Mouse (Mus musculus): Measurements from ENCODE around the gene Lyz2.
"Not testable (repeated sequence)": the region's sequence is repeated elsewhere in the genome, so short reads cannot be mapped to it uniquely, and the experiment has no call there.

Lyz2 gene
- long read RNA-seq, experiment 1, transcript Lyz2-201 (4 exons, 1,316 nt): major isoform, 712 of 726 reads
- long read RNA-seq, experiment 1, partial matches to known transcripts: 11 of 726 reads
- long read RNA-seq, experiment 1, other reads (novel, unspliced or antisense): 3 of 726 reads
- long read RNA-seq, experiment 2, transcript Lyz2-201 (4 exons, 1,316 nt): major isoform, 536 of 550 reads
- long read RNA-seq, experiment 2, partial matches to known transcripts: 9 of 550 reads
- long read RNA-seq, experiment 2, other reads (novel, unspliced or antisense): 5 of 550 reads

DNA sequence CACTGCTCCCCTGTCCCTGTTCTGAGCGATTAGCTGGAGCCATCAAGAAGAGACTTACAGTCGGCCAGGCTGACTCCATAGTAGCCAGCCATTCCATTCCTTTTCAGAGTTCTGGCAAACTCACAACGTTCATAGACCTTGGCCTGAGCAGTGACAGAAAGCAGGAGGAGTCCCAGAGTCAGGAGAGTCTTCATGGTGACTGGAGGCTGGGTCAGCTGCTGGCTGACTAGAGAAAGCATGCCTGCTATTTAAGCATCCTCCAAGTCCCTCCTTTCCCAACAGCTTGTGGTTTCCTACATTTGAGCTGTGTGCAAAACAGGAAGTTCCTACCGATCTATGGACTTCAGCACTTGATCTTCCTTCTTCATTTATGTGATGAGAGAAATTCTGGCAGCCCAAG, at the start of gene Lyz2:
Gene Lyz2, minus strand, starts transcription at position 273 of the 400 bp plus-strand sequence.
- intact Hi-C loops (cut with DNase I): no loop called here

DNA sequence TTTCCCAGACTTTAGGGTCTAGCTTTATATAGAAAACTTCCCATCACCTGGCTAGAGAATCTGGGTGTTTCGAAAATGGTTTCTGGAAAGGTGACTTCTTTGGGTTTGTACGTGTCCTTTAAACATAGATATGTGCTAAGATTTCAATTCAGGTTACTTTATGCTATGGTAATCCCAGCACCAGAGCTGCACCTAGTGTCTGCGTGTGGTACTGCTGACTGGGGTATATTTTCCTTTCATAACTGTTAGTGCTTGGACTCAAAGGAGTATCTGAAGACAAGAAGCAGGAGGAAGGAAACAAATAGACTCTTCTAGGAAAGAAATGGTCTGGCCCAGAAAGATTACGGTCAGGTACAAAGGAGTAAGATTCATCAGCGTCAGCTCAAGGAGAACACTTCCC, 48.4 kb upstream of the Lyz2 start:
- intact Hi-C loops (cut with DNase I): no loop called here

DNA sequence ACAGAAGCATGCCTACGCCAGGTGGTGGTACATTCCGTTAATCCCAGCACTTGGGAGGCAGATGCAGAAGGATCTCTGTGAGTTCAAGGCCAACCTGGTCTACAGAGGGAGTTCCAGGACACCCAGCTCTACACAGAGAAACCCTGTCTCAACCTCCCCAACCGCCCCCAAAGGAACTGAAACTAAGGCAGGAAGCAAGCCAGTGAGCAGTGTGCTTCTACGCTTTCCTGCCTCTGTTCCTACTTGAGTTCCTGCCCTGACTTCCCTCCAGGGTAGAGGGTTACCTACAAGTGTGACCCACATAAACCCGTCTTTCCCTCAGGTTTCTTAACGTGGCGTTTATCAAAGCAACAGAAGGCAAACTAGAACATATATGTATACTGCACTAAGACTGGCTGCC, 41.7 kb upstream of the Lyz2 start:
- intact Hi-C loops (cut with DNase I): no loop called here

DNA sequence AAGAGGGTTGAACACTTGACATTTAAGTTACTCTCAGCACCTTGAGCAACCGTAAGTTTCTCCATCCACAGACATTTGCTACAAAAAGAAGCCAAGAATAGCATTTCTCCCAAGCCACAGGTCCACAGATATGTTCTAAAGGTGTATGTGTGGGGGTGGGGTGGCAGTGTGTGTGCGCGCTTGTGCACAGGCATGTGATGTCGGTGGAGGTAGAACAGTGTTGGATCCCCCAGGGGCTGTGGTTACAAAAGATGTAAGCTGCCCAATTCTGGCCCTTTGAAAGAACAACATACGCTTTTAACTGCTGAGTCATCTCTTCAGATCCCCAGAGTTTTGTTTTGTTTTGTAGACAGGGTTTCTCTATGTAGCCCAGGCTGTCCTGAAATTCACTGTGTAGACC, 40.5 kb upstream of the Lyz2 start:
- intact Hi-C loops (cut with DNase I): no loop called here

DNA sequence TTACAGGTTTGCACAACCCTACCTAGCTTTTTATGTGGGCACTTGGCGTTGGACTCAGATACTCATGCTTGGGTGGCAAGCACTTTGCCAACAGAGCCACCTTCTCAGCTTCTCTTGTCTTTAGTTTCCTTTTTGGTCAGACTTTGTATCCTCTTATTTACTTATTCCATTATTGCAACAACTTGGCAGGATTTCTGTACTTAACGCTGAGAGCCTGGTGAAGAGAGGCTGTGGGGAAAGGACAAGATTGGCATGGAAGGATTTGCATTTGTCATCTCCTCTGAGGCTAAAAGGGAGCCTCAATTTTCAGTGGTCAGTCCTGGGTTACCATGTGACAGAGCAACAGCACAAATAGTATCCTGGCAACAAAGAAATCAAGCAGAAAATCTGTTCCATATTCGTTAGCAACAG, 38.5 kb upstream of the Lyz2 start:
- intact Hi-C loops (cut with DNase I): no loop called here

DNA sequence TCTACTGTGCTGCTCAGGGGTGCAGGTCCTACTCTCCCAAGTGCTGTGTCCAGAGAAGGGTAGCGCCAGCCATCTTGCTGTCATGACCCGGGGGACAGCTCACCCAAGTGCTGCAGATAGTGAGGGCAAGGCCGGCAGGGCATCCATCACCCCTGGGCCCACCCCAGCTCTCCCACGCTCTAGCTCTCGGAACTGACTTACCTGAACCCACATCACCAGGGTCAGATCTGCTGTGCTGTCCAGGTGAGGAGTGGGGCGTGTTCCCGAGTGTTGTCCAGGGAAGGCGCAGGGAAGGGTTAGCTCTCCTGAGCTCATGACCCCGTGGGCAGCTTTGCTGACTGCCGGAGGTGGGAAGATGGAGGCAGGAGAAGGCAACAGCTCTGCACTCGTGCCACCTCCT, 34.3 kb upstream of the Lyz2 start:
- intact Hi-C loops (cut with DNase I): no loop called here

DNA sequence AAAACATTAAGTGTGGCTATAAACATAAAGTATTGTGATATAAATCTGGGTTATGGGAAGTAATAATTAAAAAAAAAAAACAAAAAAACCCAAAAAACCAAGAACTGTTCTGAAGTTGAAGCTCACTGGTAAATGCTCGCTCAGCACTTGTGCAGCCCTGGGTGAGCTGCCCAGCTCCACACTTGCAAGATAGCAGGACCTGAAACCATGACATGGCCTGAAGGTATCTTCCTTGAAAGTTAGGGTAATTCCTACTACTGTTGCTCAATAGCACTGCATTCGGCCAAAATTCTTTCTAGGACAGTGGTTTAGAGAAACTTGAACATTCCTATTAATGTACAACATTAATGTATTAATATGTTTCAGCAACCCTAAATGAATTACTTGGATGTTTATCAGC, 31.0 kb upstream of the Lyz2 start:
- intact Hi-C loops (cut with DNase I): no loop called here

DNA sequence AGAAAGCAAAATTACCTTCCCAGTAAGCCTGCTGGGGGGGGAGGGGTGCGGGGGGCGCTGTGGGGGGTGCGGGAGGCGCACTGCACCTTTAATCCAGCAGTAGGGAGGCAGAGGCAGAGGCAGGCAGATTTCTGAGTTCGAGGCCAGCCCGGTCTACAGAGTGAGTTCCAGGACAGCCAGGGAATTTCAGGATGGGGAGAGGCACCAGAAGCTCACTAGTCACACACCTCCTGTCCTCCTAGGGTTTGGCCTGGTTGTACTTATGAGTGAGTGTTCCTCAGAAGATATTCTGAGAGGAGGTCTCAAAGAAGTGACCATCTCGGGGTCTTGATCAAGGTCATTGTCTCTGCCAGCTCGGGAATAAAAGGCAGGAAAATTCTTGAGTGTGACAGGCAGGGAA, 30.0 kb upstream of the Lyz2 start:
- intact Hi-C loops (cut with DNase I): no loop called here

DNA sequence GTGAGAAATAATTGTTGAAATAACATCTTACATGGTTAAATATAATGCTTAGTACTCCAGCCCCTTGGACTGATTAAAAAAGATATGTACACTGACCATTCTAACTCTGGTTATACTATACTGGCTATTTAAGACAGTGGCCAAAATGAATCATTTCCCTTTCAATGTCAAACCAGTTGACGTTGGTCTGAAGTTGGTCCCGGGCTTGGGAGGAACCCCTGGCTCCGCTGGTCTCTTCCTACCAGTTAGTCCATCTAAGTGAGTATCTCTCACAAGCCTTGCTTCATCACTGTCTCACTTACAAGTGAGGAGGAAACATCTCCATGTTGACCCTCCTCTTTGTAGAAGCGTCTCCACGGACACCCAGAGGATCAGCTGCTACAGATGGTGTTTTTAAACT, 22.2 kb upstream of the Lyz2 start:
- intact Hi-C loops (cut with DNase I): no loop called here

DNA sequence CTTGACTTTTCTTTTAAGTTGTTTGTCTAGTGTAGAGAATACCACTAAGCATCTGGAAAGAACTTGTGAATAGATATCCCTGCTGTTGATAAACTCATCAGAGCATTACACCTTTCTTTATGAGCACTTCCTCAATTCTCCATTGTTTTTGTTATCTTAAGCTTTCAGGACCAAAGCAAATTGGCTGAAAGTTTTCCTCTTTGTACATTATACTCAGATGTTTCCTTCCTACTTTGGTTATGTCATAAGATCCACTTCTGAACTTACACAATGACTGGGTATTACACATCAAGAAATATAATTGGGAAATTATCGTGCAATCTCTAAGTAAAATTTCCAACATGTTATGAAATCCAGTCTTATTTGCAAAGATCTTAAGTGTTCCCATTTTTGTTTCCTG, 19.6 kb upstream of the Lyz2 start:
- intact Hi-C loops (cut with DNase I): no loop called here

DNA sequence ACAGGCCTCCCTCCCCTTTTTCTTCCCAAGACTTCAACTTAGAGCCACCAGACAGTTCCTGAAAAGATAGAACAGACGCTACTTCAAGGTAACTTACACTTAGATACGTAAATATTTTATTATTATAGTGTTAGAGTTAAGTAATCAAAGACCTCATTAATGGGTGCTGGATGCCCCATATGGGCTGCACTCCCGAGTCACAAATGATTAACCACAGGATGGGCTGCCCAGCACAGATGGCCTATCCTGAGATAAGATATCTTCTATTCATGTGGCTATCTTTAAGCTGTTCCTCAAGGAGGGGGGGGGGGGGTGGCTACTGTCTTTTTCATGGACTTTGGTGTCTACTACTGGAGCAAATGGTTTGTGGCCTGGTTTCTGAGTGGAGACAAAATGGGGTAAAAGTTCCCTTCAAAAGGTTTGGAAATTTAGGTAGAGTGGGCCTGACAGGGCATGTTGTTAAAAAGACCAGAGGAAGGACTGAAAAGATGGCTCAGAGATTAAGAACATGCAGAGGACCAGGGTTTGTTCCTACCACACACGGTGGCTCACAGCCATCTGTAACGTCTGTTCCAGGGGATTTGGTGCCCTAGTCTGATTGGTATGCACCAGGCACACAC, 17.9 kb upstream of the Lyz2 start:
- intact Hi-C loops (cut with DNase I): no loop called here

DNA sequence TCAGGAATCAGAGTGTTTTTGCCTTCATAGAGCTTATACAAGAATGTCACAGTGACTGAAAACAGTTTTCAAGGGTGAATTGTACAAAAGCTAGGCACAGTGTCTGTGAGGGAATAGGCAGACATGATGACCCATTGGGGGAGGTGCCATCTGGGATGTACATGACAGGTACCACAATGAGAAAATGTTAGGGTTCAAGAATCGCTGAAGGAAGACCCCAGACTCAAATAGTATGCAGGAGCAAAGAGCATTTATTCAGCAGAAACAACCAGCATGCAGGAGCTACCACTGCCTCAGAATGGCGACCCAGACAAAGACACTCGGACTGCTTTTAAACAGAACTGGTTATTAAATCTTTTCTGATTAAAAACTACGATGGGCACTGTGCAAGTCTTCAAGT, 17.0 kb upstream of the Lyz2 start:
- intact Hi-C loops (cut with DNase I): no loop called here

DNA sequence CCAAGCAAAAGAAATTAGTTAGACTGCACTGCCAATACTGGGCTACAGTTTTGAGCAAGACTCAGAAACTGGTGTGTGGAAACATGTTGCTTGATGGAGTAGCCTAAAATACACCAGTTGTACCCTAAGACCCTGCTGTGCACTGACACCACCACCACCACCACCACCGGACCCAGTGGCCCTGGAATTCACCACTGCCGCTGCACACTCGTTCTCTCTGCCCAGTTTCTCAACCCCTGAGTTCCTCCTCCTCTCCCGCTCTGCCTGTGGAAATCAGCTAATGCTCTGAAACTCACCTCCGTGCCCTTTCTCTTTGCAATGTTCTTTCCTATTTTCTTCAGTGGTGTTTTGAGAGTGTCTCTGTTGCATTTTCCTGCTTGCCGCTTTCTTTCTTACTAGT, 16.2 kb upstream of the Lyz2 start:
- intact Hi-C loops (cut with DNase I): no loop called here

DNA sequence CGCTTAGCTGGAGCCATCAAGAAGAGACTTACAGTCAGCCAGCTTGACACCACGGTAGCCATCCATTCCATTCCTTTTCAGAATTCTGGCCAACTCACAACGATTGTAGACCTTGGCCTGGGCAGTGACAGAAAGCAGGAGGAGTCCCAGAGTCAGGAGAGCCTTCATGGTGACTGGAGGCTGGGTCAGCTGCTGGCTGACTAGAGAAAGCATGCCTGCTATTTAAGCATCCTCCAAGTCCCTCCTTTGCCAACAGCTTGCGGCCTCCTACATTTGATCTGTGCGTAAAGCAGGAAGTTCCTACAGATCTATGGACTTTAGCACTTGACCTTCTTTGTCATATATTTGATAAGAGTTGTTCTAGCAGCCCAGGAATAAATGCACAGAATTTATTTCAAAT, 10.6 kb upstream of the Lyz2 start, which contains the start of gene Lyz1:
Gene Lyz1, minus strand, starts transcription at position 198 of the 400 bp plus-strand sequence.
- intact Hi-C loops (cut with DNase I): no loop called here

DNA sequence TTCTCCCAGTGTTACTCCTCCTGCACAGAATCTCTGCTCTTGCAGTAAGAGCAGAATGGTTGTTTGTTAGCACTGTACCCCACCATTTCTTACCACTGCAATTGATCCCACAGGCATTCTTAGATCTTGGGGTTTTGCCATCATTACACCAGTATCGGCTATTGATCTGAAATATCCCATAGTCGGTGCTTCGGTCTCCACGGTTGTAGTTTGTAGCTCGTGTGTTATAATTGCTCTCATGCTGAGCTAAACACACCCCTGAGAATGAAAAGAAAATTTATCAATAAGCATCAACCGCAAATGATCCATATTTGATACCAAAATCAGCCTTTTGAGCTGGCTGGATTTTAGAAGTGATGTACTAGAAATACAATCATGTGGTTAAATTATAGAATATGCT, 8.8 kb upstream of the Lyz2 start:
- intact Hi-C loops (cut with DNase I): not testable (repeated sequence)

DNA sequence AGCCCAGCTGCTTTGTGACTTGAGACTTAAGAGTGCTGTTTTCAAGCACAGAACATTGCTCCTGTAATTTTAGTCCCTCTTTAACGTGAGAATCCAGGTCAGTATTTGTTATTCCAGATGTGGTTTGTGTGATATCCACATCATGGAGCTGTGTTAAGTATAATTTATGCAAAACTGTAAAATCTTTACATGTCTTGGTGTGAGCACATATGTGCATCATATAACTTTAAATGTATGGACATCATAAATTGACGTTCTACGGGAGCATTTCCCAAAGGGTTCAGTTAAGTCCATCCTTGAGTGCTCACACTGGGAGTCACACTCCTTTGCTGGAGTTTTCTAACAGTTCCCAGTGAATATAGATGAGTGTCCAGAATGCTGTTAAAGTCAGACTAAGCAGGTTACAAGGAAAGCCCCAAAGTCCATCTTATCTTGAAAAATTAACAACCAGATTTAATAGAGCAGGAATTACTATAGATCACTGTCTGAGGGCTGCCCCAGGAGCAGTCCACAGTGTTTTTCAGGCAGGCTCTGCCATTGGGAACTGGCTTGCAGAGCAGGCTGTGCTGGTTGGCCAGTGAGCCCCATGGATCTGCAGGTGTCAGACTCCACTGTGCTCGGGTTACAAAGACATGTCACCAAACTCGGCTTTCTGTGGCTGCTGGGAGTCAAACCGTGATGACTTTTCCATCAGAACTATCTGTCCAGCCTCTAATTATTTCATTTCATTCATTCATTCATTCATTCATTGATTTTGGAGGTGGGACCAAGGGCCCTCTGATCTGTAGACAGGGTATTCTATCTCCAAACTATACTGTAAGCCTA, 8.1 kb upstream of the Lyz2 start:
- intact Hi-C loops (cut with DNase I): no loop called here

DNA sequence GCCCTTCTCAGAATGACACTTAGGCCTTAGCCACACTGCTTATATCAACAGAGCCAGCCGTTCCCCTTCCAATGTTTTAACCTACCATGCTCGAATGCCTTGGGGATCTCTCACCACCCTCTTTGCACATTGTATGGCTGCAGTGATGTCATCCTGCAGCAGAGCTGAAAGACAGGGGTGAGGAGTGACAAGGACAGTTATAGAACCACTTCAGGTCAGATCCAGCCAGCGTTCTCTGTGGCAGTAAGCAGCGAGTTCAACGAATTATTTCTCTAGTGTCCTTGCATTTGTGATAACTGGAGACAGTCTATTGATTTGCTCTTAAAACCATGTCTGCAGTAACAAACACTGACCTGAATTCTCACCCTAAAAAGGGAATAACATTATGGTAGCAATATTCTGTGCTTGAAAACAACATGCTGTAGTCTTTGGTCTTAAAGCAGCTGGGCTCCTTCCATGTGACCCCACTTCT, 6.9 kb upstream of the Lyz2 start:
- intact Hi-C loops (cut with DNase I): not testable (repeated sequence)

DNA sequence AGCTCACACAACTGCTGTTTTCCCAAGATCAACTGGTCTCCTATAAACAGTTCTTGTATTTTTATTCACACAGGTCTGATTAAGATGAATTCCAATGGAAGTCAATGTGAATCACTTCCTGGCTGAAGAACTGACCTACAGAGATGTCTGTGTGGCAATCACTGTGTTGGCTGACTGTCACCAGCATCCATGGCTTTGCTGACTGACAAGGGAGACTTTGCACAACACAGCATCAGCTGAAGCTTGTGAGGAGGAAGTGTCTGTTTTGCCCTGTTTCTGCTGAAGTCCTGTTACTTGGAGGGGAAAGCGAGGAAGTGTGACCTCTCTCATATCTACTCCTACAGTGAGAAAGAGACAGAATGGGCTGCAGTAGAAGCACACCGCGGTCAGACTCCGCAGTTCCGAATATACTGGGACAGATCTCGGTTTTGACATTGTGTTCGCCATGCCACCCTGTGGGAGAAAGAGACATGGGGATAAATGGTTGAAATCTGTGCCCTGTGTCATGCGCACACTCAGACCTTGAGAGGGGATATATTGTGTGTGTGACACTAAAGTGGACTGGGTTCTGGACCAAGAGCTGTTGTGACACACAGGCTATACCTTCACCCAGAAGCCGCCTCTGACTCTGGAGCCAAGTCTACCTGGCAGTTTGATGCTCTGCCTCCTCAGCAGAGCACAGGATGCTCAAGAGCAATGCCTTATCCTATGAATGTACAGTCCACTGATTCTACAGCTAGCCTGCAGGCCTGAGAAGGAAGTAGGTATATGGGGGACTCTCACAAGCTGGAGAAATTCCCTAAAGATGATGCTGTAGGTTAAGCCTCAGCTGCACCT, 6.3 kb upstream of the Lyz2 start:
- intact Hi-C loops (cut with DNase I): no loop called here

DNA sequence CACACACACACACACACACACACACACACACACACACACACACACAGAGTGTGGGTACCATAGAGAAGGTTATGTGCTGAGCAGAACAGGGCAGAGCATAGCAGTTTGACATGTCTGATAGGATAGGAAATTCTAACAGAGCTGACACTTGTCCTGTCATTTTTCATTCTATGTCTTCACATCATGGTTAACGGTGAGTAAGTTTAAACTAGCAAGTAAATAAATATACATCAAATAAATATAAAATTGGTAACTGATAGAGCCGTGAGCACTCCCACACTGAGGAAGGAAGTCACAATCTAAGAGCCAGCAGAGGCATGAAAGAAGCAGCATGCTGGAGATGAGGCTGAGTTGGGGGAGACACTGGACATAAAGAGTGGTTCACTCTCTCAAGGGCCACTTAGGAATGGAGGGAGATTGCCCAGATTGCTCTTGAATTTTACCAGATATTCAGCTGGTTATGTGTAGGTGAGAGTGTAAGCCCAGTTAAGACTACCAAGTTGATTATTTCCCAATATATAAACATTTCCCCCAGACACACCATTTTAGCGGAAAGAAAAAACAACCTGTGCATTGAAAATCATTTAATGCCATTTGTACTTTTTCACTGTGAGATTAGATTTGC, 5.2 kb upstream of the Lyz2 start:
- intact Hi-C loops (cut with DNase I): no loop called here

DNA sequence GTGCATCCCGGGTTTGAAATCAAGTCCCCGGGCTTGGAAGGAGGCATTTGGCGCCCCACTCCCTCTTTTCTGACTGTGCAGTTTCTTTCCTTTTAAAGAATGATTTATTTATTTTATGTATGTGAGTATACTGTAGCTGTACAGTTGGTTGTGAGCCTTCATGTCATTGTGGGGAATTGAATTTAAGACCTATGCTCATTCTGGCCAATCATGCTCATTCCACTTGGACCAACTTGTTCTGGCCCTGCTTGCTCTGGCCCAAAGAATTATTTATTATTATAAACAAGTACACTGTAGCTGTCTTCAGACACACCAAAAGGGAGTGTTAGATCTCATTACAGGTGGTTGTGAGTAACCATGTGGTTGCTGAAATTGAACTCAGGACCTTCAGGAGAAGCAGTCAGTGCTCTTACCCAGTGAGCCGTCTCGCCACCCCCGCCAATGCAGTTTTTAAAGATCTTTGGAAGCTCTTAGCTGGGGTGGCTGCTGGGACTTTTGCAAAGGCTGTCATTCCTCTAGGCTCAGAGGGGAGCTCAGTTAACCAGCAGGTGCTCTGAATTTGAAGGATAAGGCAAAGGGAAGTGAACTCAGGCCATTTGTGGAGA, 4.3 kb upstream of the Lyz2 start:
- intact Hi-C loops (cut with DNase I): no loop called here

DNA sequence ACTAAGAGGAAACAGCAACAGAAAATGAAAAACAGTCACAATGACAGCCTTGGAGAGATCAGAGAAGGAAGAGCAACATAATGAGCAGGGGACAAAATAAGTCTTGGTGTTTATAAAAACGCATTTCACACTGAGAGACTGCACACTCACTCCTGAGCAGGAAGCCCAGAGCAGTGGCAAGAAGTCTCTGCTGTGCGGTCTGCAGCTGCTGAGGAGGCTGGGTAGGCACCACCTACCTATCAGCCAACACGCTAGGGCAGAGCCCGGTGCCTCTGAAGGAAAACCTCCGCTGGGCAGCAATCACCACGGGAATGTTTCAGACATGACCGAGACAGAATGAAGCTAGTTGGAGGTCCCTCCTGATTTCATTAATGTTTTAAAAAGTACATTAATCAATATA, 3.5 kb upstream of the Lyz2 start:
- intact Hi-C loops (cut with DNase I): not testable (repeated sequence)

Measured in adrenal gland (tissue).